Mouse (Mus musculus): ENCODE results near the gene Casp9. TPM values are rescaled to one million over a fixed set of nuclear protein-coding genes. Genes with fewer than 3 reads are reported as not detected.
A peak's percentile ranks its signal among the peaks of the same experiment; 100 is the strongest.

Casp9 gene
- total RNA-seq (2012; rRNA removed) (2.8 and 3.8 TPM in 2 replicates), polyA plus RNA-seq (2012; ENCODE audit: insufficient read depth in 1 of 2, insufficient read length in 2 of 2, low read depth in 1 of 2, low replicate concordance in 2 of 2, missing spikeins in 1 of 2) (1 to 10 TPM in 1 of 2 experiments, not detected in 1; 6.4 TPM)

- TF ChIP-seq UBTF (IDR thresholded peaks at IDR 0.05; ENCODE audit: borderline replicate concordance, insufficient read depth, low read depth, low read length) (no peak), MXI1 (IDR thresholded peaks at IDR 0.05; ENCODE audit: low read depth, low read length) (0 out of 2 replicates have a peak, but pooled peaks have one; percentile 32), USF1 (IDR thresholded peaks at IDR 0.05; ENCODE audit: low read depth, low read length) (peak; percentile 29; the same call in 1 of the 2 replicates), SMC3 (IDR thresholded peaks at IDR 0.05; ENCODE audit: low read depth, low read length) (no peak), ZMIZ1 (IDR thresholded peaks at IDR 0.05; ENCODE audit: low read depth, low read length) (no peak), SIN3A (IDR thresholded peaks at IDR 0.05; ENCODE audit: low read length) (peak; percentile 69), MYB (IDR thresholded peaks at IDR 0.05; ENCODE audit: low read depth, low read length) (no peak), POLR2A (IDR thresholded peaks at IDR 0.05; ENCODE audit: control insufficient read depth in 1 of 2, insufficient read depth in 1 of 2, low read depth in 1 of 2, low read length in 2 of 2, poor library complexity in 1 of 2) (peak; percentile 39 to 74; a peak in 3 of 4 replicates), MAZ (IDR thresholded peaks at IDR 0.05; ENCODE audit: low read depth, low read length) (no peak; the same call in 1 of the 2 replicates), E2F4 (IDR thresholded peaks at IDR 0.05; ENCODE audit: borderline replicate concordance, low read depth, low read length) (peak; percentile 67; the same call in 1 of the 2 replicates), EP300 (IDR thresholded peaks at IDR 0.05; ENCODE audit: low read depth in 1 of 2, low read length in 2 of 2) (no peak), ELF1 (IDR thresholded peaks at IDR 0.05; ENCODE audit: low read depth, low read length) (0 out of 2 replicates have a peak, but pooled peaks have one; percentile 43), ZKSCAN1 (IDR thresholded peaks at IDR 0.05; ENCODE audit: low read depth, low read length) (no peak), HCFC1 (IDR thresholded peaks at IDR 0.05; ENCODE audit: low read depth, low read length) (peak; percentile 24; the same call in 1 of the 2 replicates), MEF2A (IDR thresholded peaks at IDR 0.05; ENCODE audit: extremely low read depth, insufficient replicate concordance, low read depth, low read length, poor library complexity, severe bottlenecking) (no peak), POLR2AphosphoS2 (IDR thresholded peaks at IDR 0.05; ENCODE audit: low read length) (no peak), NELFE (IDR thresholded peaks at IDR 0.05; ENCODE audit: low read depth, low read length) (peak; percentile 58)
- H3K4me1 ChIP-seq (ENCODE audit: control insufficient read depth in 1 of 2, insufficient read depth in 2 of 2, low read length in 2 of 2), result peaks cover 6 to 8% of the 10 kb centered on the region in 2 experiments
These were observed at the start of gene Casp9 for GRCm38 (mm10) chr4:141793282-141794151. Gene Casp9, plus strand, starts transcription at chr4:141793612.

More at GRCm38 (mm10) chr4:141793282-141794151, at the start of gene Casp9:
- Histone ChIP-seq H3K27ac (ENCODE audit: control insufficient read depth, low read depth, low read length) (peak within 1 kb of the TSS; percentile 88), H3K4me3 (ENCODE audit: control insufficient read depth in 1 of 2, insufficient read depth in 1 of 2, low read depth in 2 of 2, low read length in 2 of 2) (peak within 1 kb of the TSS; percentile 86), H3K9me3 (replicated peaks; ENCODE audit: insufficient read depth, low read length) (no peaks in the 10 kb centered on the region), H3K27me3 (ENCODE audit: control insufficient read depth in 1 of 2, insufficient read depth in 2 of 2, low read length in 2 of 2) (no peaks in the 10 kb centered on the region), H3K79me2 (ENCODE audit: control insufficient read depth, insufficient read depth, low read length, poor library complexity) (peaks cover 2% of the 10 kb centered on the region; the same call in 1 of the 2 replicates), H3K9ac (ENCODE audit: control insufficient read depth, low read depth, low read length, poor library complexity, severe bottlenecking) (peak within 1 kb of the TSS; percentile 81), H3K36me3 (ENCODE audit: control insufficient read depth in 1 of 2, insufficient read depth in 2 of 2, low read length in 2 of 2) (peaks cover 0 to 6% of the 10 kb centered on the region in 2 experiments; a peak in 2 of 4 replicates)
- peak; percentile 98 for DNase-seq (ENCODE audit: low read depth, low spot score)
